In the genomic region with DNA sequence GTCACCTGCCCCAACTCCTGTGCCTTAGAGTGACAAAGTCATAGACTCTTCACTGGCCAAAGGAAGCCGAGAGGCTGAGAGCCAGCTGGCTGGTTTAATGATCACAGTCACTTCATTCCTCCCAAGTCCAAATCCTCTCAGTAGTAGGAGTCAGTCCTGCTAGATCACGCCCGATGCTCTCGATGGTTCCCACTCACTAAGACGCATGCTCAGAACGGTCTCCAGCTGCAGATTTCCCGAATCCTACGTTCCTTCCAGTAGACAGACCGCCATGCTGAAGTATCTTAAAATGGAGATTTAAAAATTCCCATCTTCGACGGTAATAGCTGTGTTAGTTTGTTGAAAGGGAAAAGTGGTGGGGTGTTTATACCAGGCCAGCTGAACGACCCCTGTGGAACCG, we compare ENCODE assay signal across 30 mouse cellular contexts. TPM values are rescaled to one million over a fixed set of nuclear protein-coding genes. Genes with fewer than 3 reads are reported as not detected.
"Had no signal": no experiment of that assay in that cellular context is flagged by ENCODE, and none has a peak within 500 bp of the region (broad histone marks: within the 10 kb centered on the region; RNA-seq: fewer than 3 reads in every experiment).

No protein-coding gene starts in this region.

- H3K4me1 ChIP-seq: heart, embryonic 15.5 days; hindbrain, embryonic 13.5 days; hindbrain, embryonic 15.5 days; intestine, embryonic 15.5 days; limb, embryonic 15.5 days; liver, embryonic 12.5 days had no signal

- H3K27me3 ChIP-seq: heart, embryonic 13.5 days; heart, embryonic 15.5 days; hindbrain, embryonic 13.5 days; hindbrain, embryonic 15.5 days; intestine, embryonic 15.5 days; limb, embryonic 15.5 days; liver, embryonic 12.5 days had no signal

- H3K4me3 ChIP-seq: heart, adult 2 months; heart, embryonic 13.5 days; heart, embryonic 15.5 days; hindbrain, embryonic 13.5 days; hindbrain, embryonic 15.5 days; intestine, embryonic 15.5 days; layer of hippocampus, adult 2 months; left cerebral cortex, adult 2 months; limb, embryonic 13.5 days; limb, embryonic 15.5 days; liver, embryonic 12.5 days had no signal

- DNase-seq: gastrocnemius, postnatal 14 days; gastrocnemius, postnatal 36 days; heart, adult 11 months; heart, adult 2 months; heart, postnatal 14 days; heart, postnatal 36 days; kidney, adult 18-20 months; kidney, adult 8-10 months; kidney, postnatal 10 days; kidney, postnatal 25 days; kidney, postnatal 4 days; left cerebral cortex, postnatal 4 days had no signal

- H3K36me3 ChIP-seq: heart, embryonic 13.5 days; heart, embryonic 15.5 days; hindbrain, embryonic 13.5 days; hindbrain, embryonic 15.5 days; intestine, embryonic 15.5 days; limb, embryonic 13.5 days; limb, embryonic 15.5 days; liver, embryonic 12.5 days had no signal

- ATAC-seq: hindbrain, postnatal 0 days; intestine, embryonic 15.5 days; intestine, postnatal 0 days; liver, embryonic 12.5 days had no signal

- H3K27ac ChIP-seq: heart, adult 2 months; heart, embryonic 13.5 days; heart, embryonic 15.5 days; hindbrain, embryonic 13.5 days; hindbrain, embryonic 15.5 days; hindbrain, postnatal 0 days; intestine, embryonic 15.5 days; layer of hippocampus, adult 2 months; left cerebral cortex, adult 2 months; limb, embryonic 13.5 days; limb, embryonic 15.5 days; liver, embryonic 12.5 days had no signal

RNA-seq across cellular contexts. Expression of a gene that starts 48.0 kb away (rescaled TPM):
- polyA plus RNA-seq: heart, adult 2 months; heart, embryonic 11.5 days; heart, embryonic 13.5 days; heart, embryonic 15.5 days; heart, postnatal 0 days; hindbrain, embryonic 11.5 days; hindbrain, embryonic 13.5 days; hindbrain, embryonic 15.5 days; hindbrain, postnatal 0 days; intestine, postnatal 0 days; kidney, embryonic 14.5 days; limb, embryonic 11.5 days; liver, adult 2 months; liver, embryonic 12.5 days had no signal
